Mouse (Mus musculus): Measurements from ENCODE around the gene Gm36210. TPM values are rescaled to one million over a fixed set of nuclear protein-coding genes. Genes with fewer than 3 reads are reported as not detected.
"Not testable (repeated sequence)": the region's sequence is repeated elsewhere in the genome, so short reads cannot be mapped to it uniquely, and the experiment has no call there.

The Gm36210 gene
- polyA plus RNA-seq, 1 experiment from 2014 or later, result 0.47 TPM

DNA sequence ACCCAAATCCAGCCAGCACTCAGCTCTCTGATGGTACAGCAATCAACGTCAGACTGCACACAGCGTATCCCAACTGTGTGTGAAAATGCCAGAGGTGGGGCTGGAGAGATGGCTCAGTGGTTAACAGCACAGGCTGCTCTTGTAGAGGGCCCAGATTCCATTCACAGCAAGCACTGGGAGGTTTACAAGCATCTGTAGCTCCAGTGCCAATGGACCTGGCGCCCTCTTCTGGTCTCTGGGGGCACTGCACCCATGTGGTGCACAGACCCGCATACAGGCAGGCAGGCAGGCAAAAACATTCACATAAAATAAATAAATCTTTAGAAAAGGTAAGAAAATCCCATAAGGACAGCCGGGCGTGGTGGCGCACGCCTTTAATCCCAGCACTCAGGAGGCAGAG, 5.1 kb downstream of the Gm36210 start:
- Histone ChIP-seq H3K9me3 (no peaks in the 10 kb centered on the region), H3K36me3 (no peaks in the 10 kb centered on the region), H3K4me2 (no peak overlapping the region; the same call in 1 of the 2 replicates), H3K27me3 (no peaks in the 10 kb centered on the region), H3K4me1 (replicated peaks) (peaks cover 19% of the 10 kb centered on the region), H3K4me3 (no peak overlapping the region), H3K27ac (replicated peaks) (no peak overlapping the region), H3K9ac (no peak overlapping the region)
- ATAC-seq (ENCODE audit: low FRiP score, low read depth), result no peak
- WGBS, result 48% methylated on average over 8 of the region's 8 CpGs

DNA sequence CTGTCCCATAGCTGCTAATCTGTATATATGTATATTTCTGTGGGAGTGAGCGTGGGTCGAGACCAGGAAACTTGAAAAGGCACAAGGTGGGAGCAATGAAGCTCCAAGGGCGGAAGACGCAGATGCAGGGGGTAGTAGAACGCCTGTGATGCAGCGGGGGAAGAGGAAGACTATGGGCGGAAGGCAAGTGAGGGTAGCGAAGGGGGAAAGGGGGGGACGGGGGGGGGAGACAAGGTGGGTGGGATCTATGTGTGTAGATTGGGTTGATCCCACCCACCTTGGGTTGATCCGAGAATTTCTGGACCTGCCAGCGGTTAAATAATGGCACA, 5.8 kb downstream of the Gm36210 start:
- no peaks in the 10 kb centered on the region for H3K27me3 ChIP-seq
- no peak for ATAC-seq (ENCODE audit: low FRiP score, low read depth)
- H3K4me2 ChIP-seq, result peak overlapping the region; percentile 62
- peak overlapping the region; percentile 34 for H3K4me3 ChIP-seq
- H3K4me1 ChIP-seq (replicated peaks), result peaks cover 19% of the 10 kb centered on the region
- WGBS, result 30% methylated on average over 11 of the region's 11 CpGs
- no peaks in the 10 kb centered on the region for H3K9me3 ChIP-seq
- H3K9ac ChIP-seq, result peak overlapping the region; percentile 21; the same call in 1 of the 2 replicates
- H3K27ac ChIP-seq (replicated peaks), result peak overlapping the region; percentile 47; the same call in 1 of the 2 replicates
- no peaks in the 10 kb centered on the region for H3K36me3 ChIP-seq

DNA sequence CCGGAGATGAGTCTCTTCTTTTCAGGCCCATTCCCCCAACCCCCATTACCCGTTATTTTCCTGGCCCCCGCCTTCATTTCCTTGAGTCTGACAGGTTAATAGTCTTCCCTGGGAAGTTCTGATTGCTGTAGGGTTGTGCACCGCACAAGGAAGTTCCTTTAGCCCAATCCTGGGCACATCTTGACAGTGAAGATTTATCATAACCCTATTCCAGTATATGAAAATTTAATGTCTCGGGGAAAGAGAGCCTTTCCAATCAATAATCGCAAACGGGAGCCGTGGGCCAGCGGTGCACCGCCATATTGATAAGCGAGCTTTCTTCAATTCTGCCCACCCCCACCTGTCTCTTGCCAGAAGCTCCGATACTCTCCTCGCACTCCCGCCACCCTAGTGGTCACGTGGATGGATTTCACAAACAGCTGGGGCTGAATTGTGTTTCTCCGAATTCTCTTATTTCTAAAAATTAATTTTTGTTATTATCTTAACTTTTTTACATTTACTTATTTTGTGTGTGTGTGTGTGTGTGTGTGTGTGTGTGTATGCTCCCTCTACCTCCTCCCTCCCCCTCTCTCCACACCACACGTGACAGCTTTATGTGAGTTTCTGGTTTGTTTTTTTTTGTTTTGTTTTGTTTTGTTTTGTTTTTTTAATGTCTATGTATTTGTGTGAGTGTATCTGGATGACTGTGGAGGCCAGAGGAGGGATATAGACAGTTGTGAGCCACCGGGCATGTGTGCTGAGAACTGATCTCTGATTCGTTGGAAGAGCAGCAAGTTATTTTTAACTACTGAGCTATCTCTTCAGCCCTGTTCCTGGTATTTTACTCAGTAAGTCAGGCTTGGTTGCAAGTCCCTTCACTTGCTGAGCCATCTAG, 6.4 kb downstream of the Gm36210 start:
- Histone ChIP-seq H3K4me1 (replicated peaks) (peaks cover 19% of the 10 kb centered on the region), H3K36me3 (no peaks in the 10 kb centered on the region), H3K27ac (replicated peaks) (peak overlapping the region; percentile 62), H3K9me3 (no peaks in the 10 kb centered on the region), H3K4me2 (peak overlapping the region; percentile 62), H3K9ac (peak overlapping the region; percentile 41), H3K27me3 (no peaks in the 10 kb centered on the region), H3K4me3 (peak overlapping the region; percentile 34)
- ATAC-seq (ENCODE audit: low FRiP score, low read depth), result peak; percentile 83
- 5% methylated on average over 19 of the region's 19 CpGs for WGBS

DNA sequence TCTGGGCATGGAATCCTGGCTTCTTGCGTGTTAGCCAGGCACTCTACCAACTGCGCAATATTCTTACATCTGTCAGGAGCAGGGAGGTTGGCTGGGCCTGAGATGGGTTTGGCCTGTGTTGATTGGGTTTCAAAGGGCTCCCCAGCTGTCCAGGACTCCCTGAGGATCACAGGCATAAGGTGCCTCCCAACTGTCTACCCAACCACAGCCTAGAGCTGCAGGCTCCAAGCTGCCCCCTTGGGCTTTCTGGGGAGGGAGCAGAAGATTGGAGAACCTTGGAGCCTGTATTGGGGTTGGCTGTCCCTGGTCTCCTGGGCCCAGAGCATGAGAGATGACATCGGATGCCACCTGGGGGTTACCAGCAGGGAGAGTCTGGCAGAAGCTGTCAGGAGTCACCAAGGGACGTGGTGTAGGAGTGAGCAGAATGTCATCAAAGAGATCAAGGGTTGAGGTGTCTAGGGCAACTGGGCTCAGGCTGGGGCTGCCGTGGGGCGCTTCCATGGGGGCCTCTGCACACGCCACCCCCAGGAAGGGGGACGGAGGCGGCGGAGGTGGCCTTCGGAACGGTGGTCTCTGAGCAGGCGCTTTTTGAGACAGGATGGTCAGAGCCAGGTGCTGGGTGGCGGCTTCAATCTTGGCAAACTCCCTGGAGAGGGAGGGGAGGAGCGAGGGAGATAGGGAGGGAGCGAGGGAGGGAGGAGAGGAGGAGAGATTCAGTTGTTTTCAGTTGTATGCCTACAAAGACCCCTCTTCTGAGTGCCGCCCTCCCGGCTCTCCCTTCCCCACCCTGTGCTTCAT, 7.3 kb downstream of the Gm36210 start:
- 18% methylated on average over 16 of the region's 18 CpGs for WGBS
- H3K9me3 ChIP-seq, result no peaks in the 10 kb centered on the region
- peak overlapping the region; percentile 62 for H3K27ac ChIP-seq (replicated peaks)
- peak overlapping the region; percentile 41 for H3K9ac ChIP-seq
- peak; percentile 61; the same call in 1 of the 2 replicates for ATAC-seq (ENCODE audit: low FRiP score, low read depth)
- peak overlapping the region; percentile 62 for H3K4me2 ChIP-seq
- peak overlapping the region; percentile 34 for H3K4me3 ChIP-seq
- H3K36me3 ChIP-seq, result no peaks in the 10 kb centered on the region
- no peaks in the 10 kb centered on the region for H3K27me3 ChIP-seq
- peaks cover 19% of the 10 kb centered on the region for H3K4me1 ChIP-seq (replicated peaks)

DNA sequence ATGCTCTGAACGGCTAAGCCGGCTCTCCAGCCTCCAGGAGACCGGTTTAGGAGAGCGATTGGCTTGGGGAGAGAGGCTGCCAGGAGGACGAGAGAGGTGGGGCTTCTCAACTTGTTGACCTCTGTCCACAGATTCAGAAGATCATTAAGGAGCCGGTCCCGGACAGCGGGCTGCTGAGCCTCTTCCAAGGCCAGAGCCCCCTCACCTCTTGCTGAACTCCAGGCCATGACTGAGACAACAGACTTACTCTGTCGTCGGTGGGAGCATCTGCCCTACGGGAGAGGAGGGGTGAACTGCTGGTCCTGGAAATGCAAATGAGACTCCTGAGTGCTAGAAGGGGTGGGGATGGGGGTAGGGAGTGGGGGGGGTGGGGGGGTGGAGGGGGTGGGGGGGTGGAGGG, 11.1 kb downstream of the Gm36210 start:
- Histone ChIP-seq H3K4me1 (replicated peaks) (peaks cover 13% of the 10 kb centered on the region), H3K9ac (no peak overlapping the region), H3K27ac (replicated peaks) (no peak overlapping the region), H3K9me3 (no peaks in the 10 kb centered on the region), H3K36me3 (no peaks in the 10 kb centered on the region), H3K4me3 (no peak overlapping the region), H3K27me3 (no peaks in the 10 kb centered on the region), H3K4me2 (no peak overlapping the region)
- 62% methylated on average over 11 of the region's 11 CpGs for WGBS
- ATAC-seq (ENCODE audit: low FRiP score, low read depth), result no peak

DNA sequence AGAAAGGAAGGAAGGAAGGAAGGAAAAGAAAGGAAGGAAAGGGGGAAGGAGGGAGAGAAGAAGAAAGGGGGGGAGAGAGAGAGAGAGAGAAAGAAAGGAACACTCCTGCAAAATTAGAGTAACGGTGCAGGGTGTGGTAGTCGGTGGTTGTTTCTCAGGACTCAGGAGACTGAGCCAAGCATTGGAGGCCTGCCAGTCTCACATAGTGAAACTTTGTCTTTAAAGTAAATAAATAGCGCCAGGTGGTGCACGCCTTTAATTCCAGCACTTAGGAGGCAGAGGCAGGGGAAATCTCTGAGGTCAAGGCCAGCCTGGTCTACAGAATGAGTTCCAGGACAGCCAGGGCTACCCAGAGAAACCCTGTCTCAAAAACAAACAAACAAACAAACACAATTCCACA, 19.6 kb downstream of the Gm36210 start:
- Histone ChIP-seq H3K27ac (replicated peaks) (no peak overlapping the region), H3K36me3 (no peaks in the 10 kb centered on the region), H3K27me3 (no peaks in the 10 kb centered on the region), H3K9me3 (no peaks in the 10 kb centered on the region), H3K4me3 (no peak overlapping the region), H3K4me2 (no peak overlapping the region), H3K4me1 (replicated peaks) (no peaks in the 10 kb centered on the region), H3K9ac (no peak overlapping the region)
- WGBS, result 85% methylated on average over 4 of the region's 4 CpGs
- ATAC-seq (ENCODE audit: low FRiP score, low read depth), result no peak

DNA sequence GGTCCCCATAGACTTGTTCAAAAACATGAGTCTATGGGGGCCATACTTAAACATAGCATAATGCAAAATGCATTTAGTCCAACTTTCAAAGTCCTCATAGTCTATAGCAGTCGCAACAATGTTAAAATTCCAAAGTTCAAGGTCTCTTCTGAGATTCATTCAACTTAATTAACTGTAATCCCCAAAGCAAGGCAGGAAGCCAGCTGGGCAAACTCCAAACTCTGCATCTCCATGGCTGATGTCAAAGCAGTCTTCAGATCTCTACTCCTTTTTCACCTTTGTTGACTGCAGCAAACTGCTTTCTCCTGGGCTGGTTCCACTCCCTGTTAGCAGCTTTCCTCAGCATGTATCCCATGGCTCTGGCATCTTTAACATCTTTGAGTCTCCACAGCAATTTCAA, 27.3 kb downstream of the Gm36210 start:
- H3K9me3 ChIP-seq; H3K9ac ChIP-seq; H3K4me2 ChIP-seq; H3K27ac ChIP-seq (replicated peaks); H3K4me3 ChIP-seq; H3K36me3 ChIP-seq; H3K27me3 ChIP-seq; ATAC-seq (ENCODE audit: low FRiP score, low read depth): not testable (repeated sequence)
- 83% methylated on average over 1 of the region's 1 CpGs for WGBS
- H3K4me1 ChIP-seq (replicated peaks), result peaks cover 15% of the 10 kb centered on the region

DNA sequence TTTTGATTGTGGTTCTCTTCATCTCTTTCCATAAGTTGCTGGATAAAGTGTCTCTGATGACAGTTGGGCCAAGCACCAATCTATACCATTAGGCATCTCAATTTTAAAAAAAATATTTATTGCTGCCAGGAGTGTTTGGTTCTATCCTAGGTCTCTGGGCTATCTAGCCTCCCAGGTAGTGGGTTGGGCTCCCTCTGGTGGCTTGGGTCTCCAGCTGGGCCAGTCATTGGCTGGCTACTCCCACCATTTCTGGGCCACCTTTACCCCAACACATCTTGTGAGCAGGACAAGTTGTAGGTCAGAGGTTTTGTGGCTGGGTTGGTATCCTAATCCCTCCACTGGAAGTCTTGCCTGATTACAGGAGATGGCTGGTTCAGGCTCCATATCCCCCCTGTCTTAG, 28.1 kb downstream of the Gm36210 start:
- no peak for ATAC-seq (ENCODE audit: low FRiP score, low read depth)
- no peaks in the 10 kb centered on the region for H3K9me3 ChIP-seq
- no peak overlapping the region for H3K4me3 ChIP-seq
- H3K36me3 ChIP-seq, result no peaks in the 10 kb centered on the region
- no peak overlapping the region; the same call in 1 of the 2 replicates for H3K4me2 ChIP-seq
- H3K27ac ChIP-seq (replicated peaks), result no peak overlapping the region
- peaks cover 15% of the 10 kb centered on the region for H3K4me1 ChIP-seq (replicated peaks)
- H3K9ac ChIP-seq, result no peak overlapping the region
- H3K27me3 ChIP-seq, result no peaks in the 10 kb centered on the region

DNA sequence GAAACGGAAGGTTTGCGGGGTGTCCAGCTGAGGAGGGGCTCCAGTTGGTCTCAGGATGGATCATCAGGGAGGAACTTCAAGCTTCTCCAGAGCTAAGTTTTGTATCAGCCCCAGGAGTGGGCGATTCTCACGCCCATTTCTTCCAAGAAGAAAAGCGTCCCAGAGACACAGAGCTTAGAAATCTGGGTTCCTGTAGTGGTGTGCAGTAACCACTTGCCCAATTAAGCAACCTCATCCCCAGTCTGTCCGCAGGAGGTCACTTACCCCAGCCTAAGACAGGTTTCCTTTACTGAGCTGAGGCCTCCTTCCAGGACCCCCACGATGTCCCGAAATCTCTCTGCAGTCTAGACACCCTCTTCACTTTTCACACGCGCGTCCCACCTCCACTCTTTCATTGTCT, 29.1 kb downstream of the Gm36210 start:
- Histone ChIP-seq H3K36me3 (no peaks in the 10 kb centered on the region), H3K4me3 (peak overlapping the region; percentile 60), H3K27ac (replicated peaks) (no peak overlapping the region), H3K9ac (peak overlapping the region; percentile 52), H3K4me2 (peak overlapping the region; percentile 87), H3K4me1 (replicated peaks) (peaks cover 15% of the 10 kb centered on the region), H3K27me3 (no peaks in the 10 kb centered on the region), H3K9me3 (no peaks in the 10 kb centered on the region)
- no peak; the same call in 1 of the 2 replicates for ATAC-seq (ENCODE audit: low FRiP score, low read depth)
- 6% methylated on average over 11 of the region's 11 CpGs for WGBS

DNA sequence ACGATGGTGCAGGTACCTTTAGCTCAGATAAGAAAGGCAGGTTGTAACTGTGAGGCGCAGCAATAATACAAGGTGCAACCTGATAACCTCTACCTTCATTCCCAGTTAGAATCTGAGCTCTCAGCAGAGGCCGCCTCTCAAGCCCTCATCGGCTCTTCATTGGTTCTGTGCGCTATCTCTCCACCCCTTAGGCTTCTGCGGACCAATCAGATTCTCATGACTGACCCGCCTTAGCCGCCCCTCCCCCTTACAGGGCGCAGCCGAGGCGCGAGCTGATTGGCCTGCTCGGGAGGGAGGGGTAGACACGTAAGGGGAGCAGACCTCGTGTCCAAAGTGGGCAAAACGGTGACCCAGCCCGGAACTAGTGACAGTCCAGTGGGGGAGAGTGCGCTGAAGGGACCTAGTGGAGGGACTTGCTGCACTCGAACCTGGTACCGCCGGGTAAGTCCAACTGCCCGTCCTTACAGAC, 29.5 kb downstream of the Gm36210 start, which contains the start of gene Isoc2a:
TSS of gene Isoc2a (plus strand) at position 401 of the 469 bp plus-strand sequence.
- H3K4me3 ChIP-seq, result peak within 1 kb of the TSS; percentile 60
- ATAC-seq (ENCODE audit: low FRiP score, low read depth), result peak; percentile 99
- peak within 1 kb of the TSS; percentile 52 for H3K9ac ChIP-seq
- H3K27me3 ChIP-seq, result no peaks in the 10 kb centered on the region
- 1% methylated on average over 19 of the region's 22 CpGs for WGBS
- H3K4me1 ChIP-seq (replicated peaks), result peaks cover 15% of the 10 kb centered on the region
- no peaks in the 10 kb centered on the region for H3K36me3 ChIP-seq
- peak within 1 kb of the TSS; percentile 87 for H3K4me2 ChIP-seq
- H3K9me3 ChIP-seq, result no peaks in the 10 kb centered on the region
- H3K27ac ChIP-seq (replicated peaks), result peak within 1 kb of the TSS; percentile 71

DNA sequence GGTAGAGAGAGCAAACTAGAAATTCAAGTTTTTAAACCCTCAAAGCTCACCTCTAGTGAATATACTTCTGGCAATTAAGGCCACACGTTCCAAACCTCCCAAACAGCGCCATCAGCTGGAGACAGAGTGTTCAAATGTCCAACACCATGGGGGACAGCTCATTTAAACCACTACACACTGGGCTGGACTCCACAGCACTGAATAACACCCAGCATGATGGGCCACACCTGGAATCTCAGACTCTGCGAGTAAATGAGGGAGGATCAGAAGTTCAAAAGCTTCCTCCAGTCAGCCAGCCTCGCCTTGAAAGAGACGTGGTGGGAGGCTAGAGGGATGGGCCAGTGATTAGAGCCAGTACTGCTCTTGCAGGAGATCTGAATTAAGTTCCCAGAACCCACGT, 36.2 kb downstream of the Gm36210 start, which contains the start of gene Isoc2b:
TSS of gene Isoc2b (minus strand) at position 126 of the 400 bp plus-strand sequence.
- no peaks in the 10 kb centered on the region for H3K36me3 ChIP-seq
- peaks cover 12% of the 10 kb centered on the region for H3K4me1 ChIP-seq (replicated peaks)
- H3K9ac ChIP-seq, result no peak within 1 kb of the TSS
- no peaks in the 10 kb centered on the region for H3K27me3 ChIP-seq
- H3K9me3 ChIP-seq, result no peaks in the 10 kb centered on the region
- H3K27ac ChIP-seq (replicated peaks), result no peak within 1 kb of the TSS
- WGBS, result 64% methylated on average over 6 of the region's 6 CpGs
- ATAC-seq (ENCODE audit: low FRiP score, low read depth), result no peak
- H3K4me2 ChIP-seq, result no peak within 1 kb of the TSS
- H3K4me3 ChIP-seq, result no peak within 1 kb of the TSS

DNA sequence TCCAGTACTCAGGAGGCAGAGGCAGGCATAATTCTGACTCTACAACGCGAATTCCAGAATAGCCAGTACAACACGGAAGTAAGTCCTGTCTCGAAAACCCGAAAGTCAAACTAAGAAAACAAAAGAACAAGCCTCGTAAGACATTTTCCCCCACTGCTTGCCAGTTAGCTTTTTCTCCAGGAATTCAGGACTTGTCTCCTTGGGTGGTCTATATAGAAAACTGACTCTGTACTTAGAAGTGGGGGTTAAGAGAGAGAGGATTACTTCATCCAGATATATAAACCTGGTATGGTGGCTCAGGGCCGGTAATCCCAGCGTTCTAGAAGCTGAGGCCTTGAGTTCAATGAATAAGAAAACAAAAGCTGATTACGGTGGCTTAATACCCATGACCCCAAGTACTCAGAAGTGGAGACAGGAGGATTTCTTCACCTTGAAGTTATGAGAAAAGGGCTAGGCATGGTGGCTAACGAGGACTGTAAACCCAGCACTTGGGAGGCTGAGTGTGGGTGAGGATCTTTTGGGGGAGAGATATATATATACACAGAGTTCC, 39.6 kb downstream of the Gm36210 start:
- Histone ChIP-seq H3K4me2 (peak overlapping the region; percentile 74), H3K27me3 (no peaks in the 10 kb centered on the region), H3K27ac (replicated peaks) (peak overlapping the region; percentile 82), H3K4me1 (replicated peaks) (peaks cover 12% of the 10 kb centered on the region), H3K4me3 (peak overlapping the region; percentile 73), H3K9ac (peak overlapping the region; percentile 59), H3K9me3 (no peaks in the 10 kb centered on the region), H3K36me3 (no peaks in the 10 kb centered on the region)
- 40% methylated on average over 10 of the region's 10 CpGs for WGBS
- no peak for ATAC-seq (ENCODE audit: low FRiP score, low read depth)

All from hindbrain, embryonic 15.5 days (tissue).